Mouse (Mus musculus) NIH3T3 (cell line): ENCODE measurements around the gene Ppp1r2.

Experiments
- DNase-seq: peaks from one replicate; pipeline ENCODE4 v3.0.0-alpha.2; 2012; ENCODE audit warnings: low read depth

Ppp1r2 gene

GRCm38 (mm10) chr16:31290281-31290680, 15.2 kb upstream of the Ppp1r2 start:
- peak; percentile 56 for DNase-seq

DNA sequence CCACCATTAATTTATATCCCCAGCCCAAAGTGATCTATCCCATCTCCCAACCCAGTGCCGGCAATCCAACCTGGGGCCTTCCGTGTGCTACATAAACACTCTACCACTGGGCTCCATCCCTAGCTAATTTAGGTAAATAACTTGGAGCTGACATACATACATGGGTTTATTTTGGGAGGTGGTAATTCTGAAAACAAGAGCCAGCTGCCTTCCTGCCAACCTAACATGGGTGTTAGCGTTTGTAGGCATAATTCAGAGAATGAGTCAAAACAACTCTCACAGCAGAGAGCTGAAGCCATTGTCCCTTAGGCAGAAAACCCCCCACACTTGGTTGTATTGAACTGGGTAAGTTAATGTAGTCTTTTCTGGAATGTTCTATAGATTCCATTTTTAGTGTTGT, 12.6 kb upstream of the Ppp1r2 start:
- no peak for DNase-seq

DNA sequence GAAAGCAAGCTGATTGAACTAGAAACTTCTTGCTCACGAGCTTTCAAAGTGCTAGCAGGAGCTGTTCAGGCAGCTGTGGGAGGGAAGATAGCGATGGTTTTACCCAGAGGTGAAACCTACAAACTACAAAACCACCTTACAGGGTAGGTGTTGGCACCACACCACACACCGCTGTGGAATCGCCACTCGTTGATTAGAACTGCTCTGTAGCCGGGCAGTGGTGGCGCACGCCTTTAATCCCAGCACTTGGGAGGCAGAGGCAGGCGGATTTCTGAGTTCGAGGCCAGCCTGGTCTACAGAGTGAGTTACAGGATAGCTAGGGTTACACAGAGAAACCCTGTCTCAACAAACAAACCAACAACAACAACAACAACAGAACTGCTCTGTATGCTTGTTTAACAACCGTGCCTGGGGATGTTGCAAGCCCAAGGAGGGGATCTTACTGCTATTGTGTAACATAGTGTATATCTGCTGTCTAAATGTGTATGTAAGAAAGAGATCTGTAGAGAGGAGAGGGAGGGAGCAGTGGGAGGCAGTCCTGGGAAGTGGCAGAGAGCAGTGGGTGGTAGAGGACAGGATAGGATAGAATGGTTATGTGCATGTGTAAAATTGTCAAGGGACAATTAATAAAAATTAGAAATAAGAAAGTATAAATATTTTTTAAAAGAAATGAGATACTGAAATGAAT, 11.9 kb upstream of the Ppp1r2 start:
- DNase-seq = no peak

GRCm38 (mm10) chr16:31281981-31282380, 6.9 kb upstream of the Ppp1r2 start:
- peak; percentile 59 for DNase-seq

GRCm38 (mm10) chr16:31280176-31280575, 5.1 kb upstream of the Ppp1r2 start:
- no peak for DNase-seq

DNA sequence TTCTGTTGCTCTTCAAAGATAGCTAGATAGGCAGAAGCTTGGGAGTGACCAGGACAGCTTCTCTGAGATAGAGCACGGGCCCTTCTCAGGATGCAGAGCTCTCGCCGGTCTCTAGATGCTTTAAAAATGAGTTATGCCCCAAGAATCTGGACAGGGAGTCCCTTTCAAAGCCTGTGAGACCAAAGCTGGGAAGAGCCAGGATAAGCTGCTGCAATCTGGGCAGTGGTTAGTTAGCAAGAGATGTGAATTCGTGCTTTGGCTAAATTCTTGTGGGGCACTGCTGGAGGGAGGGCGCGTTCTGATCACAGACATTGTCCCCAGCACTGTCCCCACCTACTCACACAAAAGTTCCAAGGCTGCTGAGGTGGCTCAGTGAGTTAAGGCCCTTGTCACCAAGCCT, 3.5 kb upstream of the Ppp1r2 start:
- DNase-seq = peak; percentile 23

- DNase-seq = no peak
These were observed 3.0 kb upstream of the Ppp1r2 start for GRCm38 (mm10) chr16:31278081-31278480.

DNA sequence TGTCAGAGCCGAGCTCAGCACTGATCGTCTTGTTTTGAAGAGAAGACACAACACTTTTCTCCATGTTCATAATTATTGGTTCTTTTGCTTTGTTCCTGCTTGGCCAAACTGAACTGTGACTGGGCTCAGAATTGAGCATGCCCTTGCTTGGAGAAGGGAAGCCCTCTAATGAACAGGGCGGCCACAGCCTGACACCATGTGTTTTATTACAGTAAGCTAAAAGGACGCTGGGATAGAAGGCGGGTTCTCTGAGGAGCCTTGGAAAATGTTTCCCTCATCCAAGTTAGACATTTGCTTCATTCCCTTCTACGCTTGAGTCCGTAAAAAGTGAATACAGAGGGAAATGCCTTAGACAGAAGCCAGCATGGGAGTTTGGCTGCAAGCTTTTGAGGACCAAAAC, 1.9 kb upstream of the Ppp1r2 start:
- no peak for DNase-seq

- no peak for DNase-seq
These were observed 1.5 kb upstream of the Ppp1r2 start for GRCm38 (mm10) chr16:31276539-31276938.

GRCm38 (mm10) chr16:31274084-31274483, 993 bp downstream of the Ppp1r2 start:
- peak; percentile 31 for DNase-seq

DNA sequence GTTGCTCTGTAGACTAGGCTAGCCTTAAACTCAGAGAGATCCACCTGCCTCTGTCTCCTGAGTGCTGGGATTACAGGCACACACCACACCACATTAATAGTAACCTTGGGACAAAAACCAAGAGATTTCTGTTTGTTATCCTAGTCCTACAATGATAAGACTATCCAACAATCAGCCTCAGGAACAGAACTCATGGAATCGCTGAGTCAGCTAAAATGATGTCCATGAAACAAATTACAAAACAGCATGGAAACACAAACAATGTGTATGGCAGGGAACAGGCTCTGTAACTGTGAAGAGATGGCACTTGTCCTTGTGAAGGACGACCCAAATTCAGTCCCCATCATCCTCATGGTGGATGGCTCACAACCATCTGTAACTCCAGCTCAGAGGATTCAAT, 8.4 kb downstream of the Ppp1r2 start:
- no peak for DNase-seq

GRCm38 (mm10) chr16:31256151-31256550, 18.9 kb downstream of the Ppp1r2 start:
- DNase-seq = no peak

GRCm38 (mm10) chr16:31255685-31256084, 19.4 kb downstream of the Ppp1r2 start:
- DNase-seq = no peak

GRCm38 (mm10) chr16:31249401-31249800, 25.7 kb downstream of the Ppp1r2 start:
- no peak for DNase-seq

GRCm38 (mm10) chr16:31248717-31249116, 26.4 kb downstream of the Ppp1r2 start:
- DNase-seq = no peak

DNA sequence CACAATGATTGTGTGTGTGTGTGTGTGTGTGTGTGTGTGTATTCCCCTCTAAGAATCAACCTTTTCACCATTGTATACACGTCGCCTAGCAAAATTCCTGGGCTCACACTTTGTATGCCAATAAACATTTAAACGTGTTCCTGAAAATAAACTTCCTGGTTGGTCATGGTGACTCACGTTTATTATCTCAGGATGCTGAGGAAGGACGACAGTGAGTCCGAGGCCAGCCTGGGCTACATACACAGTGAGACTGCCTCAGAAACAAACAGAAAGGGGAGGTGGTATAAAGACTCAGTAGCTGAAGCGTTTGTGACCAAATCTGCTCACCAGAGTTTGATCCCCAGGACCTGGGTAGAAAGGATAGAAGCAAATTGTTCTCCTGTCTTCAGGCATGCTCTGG, 27.6 kb downstream of the Ppp1r2 start:
- DNase-seq = no peak

GRCm38 (mm10) chr16:31244053-31244452, 31.0 kb downstream of the Ppp1r2 start:
- peak; percentile 29 for DNase-seq

DNA sequence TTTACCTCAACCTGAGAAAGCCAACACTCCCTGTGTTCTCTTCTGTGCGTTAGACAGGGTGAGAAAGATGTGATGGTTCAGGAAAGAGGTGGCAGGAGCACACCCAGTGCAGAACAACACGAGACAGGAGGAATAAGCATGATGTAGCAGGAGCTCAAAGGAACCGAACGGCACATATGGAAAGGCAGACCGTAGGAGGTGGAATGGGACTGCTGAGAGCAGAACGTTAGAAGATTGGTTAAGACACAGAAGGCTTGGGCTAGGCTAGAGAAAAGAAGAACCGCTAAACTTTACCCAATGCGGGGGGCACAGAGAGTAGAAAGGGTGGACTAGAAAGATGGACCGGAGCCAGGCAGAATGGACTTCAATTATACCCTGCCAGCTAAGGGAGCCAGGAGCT, 33.6 kb downstream of the Ppp1r2 start:
- no peak for DNase-seq

GRCm38 (mm10) chr16:31240569-31240968, 34.5 kb downstream of the Ppp1r2 start:
- DNase-seq = no peak

DNA sequence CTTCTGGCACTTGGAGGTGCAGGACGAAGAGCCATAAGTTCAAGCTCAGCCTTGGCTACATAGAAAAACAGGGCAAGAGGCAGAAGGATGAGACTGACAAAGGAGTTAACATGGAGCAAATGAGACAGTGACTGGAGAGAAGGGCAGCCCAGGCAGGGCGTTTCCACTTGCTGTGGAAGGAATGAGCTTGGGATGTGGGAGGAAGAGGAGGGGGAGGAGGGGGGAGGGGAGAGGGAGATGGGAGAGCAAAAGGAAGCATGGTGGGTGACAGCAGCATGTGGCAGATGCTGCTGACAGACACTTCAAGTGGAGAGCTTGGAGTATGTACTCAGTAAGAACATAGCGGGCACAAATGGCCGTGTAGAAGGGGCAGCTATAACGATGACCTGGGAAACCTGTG, 36.8 kb downstream of the Ppp1r2 start:
- no peak for DNase-seq

- DNase-seq = peak; percentile 65
These were observed 39.4 kb downstream of the Ppp1r2 start for GRCm38 (mm10) chr16:31235457-31236310.

- DNase-seq = peak; percentile 45
These were observed 40.1 kb downstream of the Ppp1r2 start for GRCm38 (mm10) chr16:31234808-31235456.

DNA sequence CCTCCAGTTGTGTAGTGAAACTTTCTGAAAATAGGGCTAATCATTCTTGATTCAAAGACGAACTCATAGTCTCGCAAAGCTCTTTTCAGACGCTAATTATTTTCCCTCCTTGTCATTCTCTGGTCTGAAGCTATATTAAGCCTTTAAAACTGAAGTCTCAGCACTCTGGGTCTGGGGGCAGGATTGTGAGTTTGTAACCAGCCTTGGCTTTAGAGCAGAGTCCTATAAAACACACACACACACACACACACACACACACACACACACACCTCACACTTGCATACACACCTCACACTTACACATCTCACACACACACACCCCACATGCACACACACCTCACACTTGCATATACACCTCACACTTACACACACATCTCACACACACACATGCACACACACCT, 40.7 kb downstream of the Ppp1r2 start:
- no peak for DNase-seq
